Mouse (Mus musculus): Measurements from ENCODE around the gene Pcbp4. TPM values are rescaled to one million over a fixed set of nuclear protein-coding genes. Genes with fewer than 3 reads are reported as not detected.

Gene Pcbp4
- polyA plus RNA-seq, 1 experiment from 2014 or later = 166 TPM

- 79% methylated on average over 7 of the region's 7 CpGs for WGBS
- Histone ChIP-seq H3K4me1 (ENCODE audit: control insufficient read depth, insufficient read depth, low read length) (peaks cover 17% of the 10 kb centered on the region), H3K27ac (ENCODE audit: low read depth, low read length) (no peak overlapping the region), H3K4me3 (ENCODE audit: low read depth, low read length) (no peak overlapping the region), H3K9ac (replicated peaks; ENCODE audit: low read depth, low read length) (no peak overlapping the region), H3K4me2 (ENCODE audit: low read depth, low read length) (no peak overlapping the region), H3K27me3 (ENCODE audit: control insufficient read depth, insufficient read depth, low read length) (no peaks in the 10 kb centered on the region), H3K9me3 (ENCODE audit: control insufficient read depth, low read length) (no peaks in the 10 kb centered on the region), H3K36me3 (ENCODE audit: control insufficient read depth, insufficient read depth, low read length) (peaks cover 26% of the 10 kb centered on the region)
- no peak for ATAC-seq (ENCODE audit: low read depth)
Observed at GRCm38 (mm10) chr9:106433389-106433788, 19.7 kb upstream of the Pcbp4 start.

GRCm38 (mm10) chr9:106436566-106436965, 16.5 kb upstream of the Pcbp4 start:
- H3K27me3 ChIP-seq (ENCODE audit: control insufficient read depth, insufficient read depth, low read length) = no peaks in the 10 kb centered on the region
- 87% methylated on average over 9 of the region's 9 CpGs for WGBS
- H3K36me3 ChIP-seq (ENCODE audit: control insufficient read depth, insufficient read depth, low read length) = peaks cover 22% of the 10 kb centered on the region
- no peak overlapping the region for H3K27ac ChIP-seq (ENCODE audit: low read depth, low read length)
- H3K4me1 ChIP-seq (ENCODE audit: control insufficient read depth, insufficient read depth, low read length) = peaks cover 15% of the 10 kb centered on the region; the same call in 1 of the 2 replicates
- no peak overlapping the region for H3K9ac ChIP-seq (replicated peaks; ENCODE audit: low read depth, low read length)
- no peak for ATAC-seq (ENCODE audit: low read depth)
- H3K9me3 ChIP-seq (ENCODE audit: control insufficient read depth, low read length) = no peaks in the 10 kb centered on the region
- no peak overlapping the region for H3K4me3 ChIP-seq (ENCODE audit: low read depth, low read length)
- H3K4me2 ChIP-seq (ENCODE audit: low read depth, low read length) = no peak overlapping the region

GRCm38 (mm10) chr9:106442680-106443079, 10.4 kb upstream of the Pcbp4 start:
- no peaks in the 10 kb centered on the region for H3K27me3 ChIP-seq (ENCODE audit: control insufficient read depth, insufficient read depth, low read length)
- no peak for ATAC-seq (ENCODE audit: low read depth)
- H3K27ac ChIP-seq (ENCODE audit: low read depth, low read length) = no peak overlapping the region
- H3K4me2 ChIP-seq (ENCODE audit: low read depth, low read length) = no peak overlapping the region
- no peaks in the 10 kb centered on the region for H3K9me3 ChIP-seq (ENCODE audit: control insufficient read depth, low read length)
- H3K36me3 ChIP-seq (ENCODE audit: control insufficient read depth, insufficient read depth, low read length) = no peaks in the 10 kb centered on the region
- H3K4me3 ChIP-seq (ENCODE audit: low read depth, low read length) = no peak overlapping the region
- no peak overlapping the region for H3K9ac ChIP-seq (replicated peaks; ENCODE audit: low read depth, low read length)
- 84% methylated on average over 5 of the region's 5 CpGs for WGBS
- H3K4me1 ChIP-seq (ENCODE audit: control insufficient read depth, insufficient read depth, low read length) = peaks cover 10% of the 10 kb centered on the region; the same call in 1 of the 2 replicates

DNA sequence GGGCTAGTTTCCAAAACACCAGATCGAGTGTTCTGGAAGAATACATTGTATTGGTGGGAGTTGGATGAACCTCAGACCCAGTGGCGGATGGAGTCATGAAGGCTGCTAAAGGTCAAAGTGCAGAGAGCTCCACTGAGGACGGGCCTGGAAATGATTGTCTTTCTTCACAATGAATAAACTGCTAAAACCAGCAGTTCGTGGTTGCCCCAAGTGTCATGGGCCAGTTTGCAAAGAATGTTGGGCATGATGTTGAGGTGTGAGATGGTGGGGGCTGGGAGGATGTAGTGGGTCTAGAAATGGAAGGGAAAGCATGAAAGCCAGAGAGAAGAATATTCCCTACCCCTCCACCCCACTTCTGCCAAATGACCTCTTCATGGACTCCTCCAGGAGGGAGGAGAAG, 8.3 kb upstream of the Pcbp4 start:
- peaks cover 13% of the 10 kb centered on the region for H3K4me1 ChIP-seq (ENCODE audit: control insufficient read depth, insufficient read depth, low read length)
- H3K9me3 ChIP-seq (ENCODE audit: control insufficient read depth, low read length) = no peaks in the 10 kb centered on the region
- no peak overlapping the region for H3K4me2 ChIP-seq (ENCODE audit: low read depth, low read length)
- no peaks in the 10 kb centered on the region for H3K36me3 ChIP-seq (ENCODE audit: control insufficient read depth, insufficient read depth, low read length)
- H3K9ac ChIP-seq (replicated peaks; ENCODE audit: low read depth, low read length) = no peak overlapping the region
- WGBS = 79% methylated on average over 4 of the region's 4 CpGs
- H3K27me3 ChIP-seq (ENCODE audit: control insufficient read depth, insufficient read depth, low read length) = no peaks in the 10 kb centered on the region
- H3K27ac ChIP-seq (ENCODE audit: low read depth, low read length) = no peak overlapping the region
- no peak for ATAC-seq (ENCODE audit: low read depth)
- no peak overlapping the region for H3K4me3 ChIP-seq (ENCODE audit: low read depth, low read length)

DNA sequence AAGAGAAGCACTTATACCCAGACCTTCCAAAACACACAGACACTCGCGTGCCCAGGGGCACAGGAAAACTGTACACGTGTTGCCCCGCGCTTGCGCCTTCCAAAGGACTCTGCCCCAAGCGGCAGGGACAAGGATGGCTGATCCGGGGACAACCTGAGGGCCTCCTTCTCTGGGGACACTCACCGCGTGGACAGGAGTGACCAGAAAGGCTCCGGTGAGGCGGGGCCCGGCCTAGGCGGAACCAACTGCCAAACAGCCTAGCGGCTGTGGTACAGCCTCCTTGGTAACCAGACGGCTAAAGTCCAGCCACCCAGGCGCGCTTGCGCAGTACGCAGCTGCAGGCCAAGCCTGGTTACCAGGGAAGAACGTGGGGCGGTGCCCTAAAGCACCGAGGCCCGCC, 5.7 kb upstream of the Pcbp4 start, which contains the start of the genes Abhd14b and Abhd14a:
Gene Abhd14b (plus strand): TSS at position 112 of the 400 bp plus-strand sequence.
Gene Abhd14a (minus strand): TSS at position 331 of the 400 bp plus-strand sequence.
- no peaks in the 10 kb centered on the region for H3K36me3 ChIP-seq (ENCODE audit: control insufficient read depth, insufficient read depth, low read length)
- H3K4me3 ChIP-seq (ENCODE audit: low read depth, low read length) = peak within 1 kb of the TSS; percentile 53
- 0% methylated on average over 24 of the region's 24 CpGs for WGBS
- H3K27me3 ChIP-seq (ENCODE audit: control insufficient read depth, insufficient read depth, low read length) = no peaks in the 10 kb centered on the region
- peaks cover 18% of the 10 kb centered on the region for H3K4me1 ChIP-seq (ENCODE audit: control insufficient read depth, insufficient read depth, low read length)
- peak within 1 kb of the TSS; percentile 78 for H3K4me2 ChIP-seq (ENCODE audit: low read depth, low read length)
- peak within 1 kb of the TSS; percentile 70 for H3K27ac ChIP-seq (ENCODE audit: low read depth, low read length)
- H3K9me3 ChIP-seq (ENCODE audit: control insufficient read depth, low read length) = no peaks in the 10 kb centered on the region
- peak within 1 kb of the TSS; percentile 58 for H3K9ac ChIP-seq (replicated peaks; ENCODE audit: low read depth, low read length)
- peak; percentile 78 for ATAC-seq (ENCODE audit: low read depth)

DNA sequence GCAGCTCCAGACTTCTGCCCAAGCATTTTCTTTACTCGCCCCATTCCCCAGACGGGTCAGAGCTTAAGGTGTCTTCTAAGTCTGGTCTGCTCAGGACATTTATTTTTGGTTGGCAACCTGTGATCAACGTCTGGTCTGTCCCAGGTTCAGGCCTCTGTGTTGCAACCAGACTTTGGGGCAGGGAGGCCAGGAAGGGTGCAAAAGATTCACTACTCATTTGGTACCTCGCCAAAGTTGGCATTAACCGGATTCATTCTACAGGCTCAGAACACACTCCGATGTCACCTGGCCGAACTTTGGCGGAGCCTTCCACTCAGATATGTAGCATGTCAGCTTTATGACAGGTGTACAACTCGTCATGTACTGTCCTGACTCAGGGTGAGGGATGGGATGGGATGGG, 5.1 kb upstream of the Pcbp4 start:
- no peaks in the 10 kb centered on the region for H3K27me3 ChIP-seq (ENCODE audit: control insufficient read depth, insufficient read depth, low read length)
- H3K4me3 ChIP-seq (ENCODE audit: low read depth, low read length) = peak overlapping the region; percentile 53
- no peaks in the 10 kb centered on the region for H3K9me3 ChIP-seq (ENCODE audit: control insufficient read depth, low read length)
- 0 out of 2 replicates have a peak overlapping the region, but pooled peaks have one; percentile 3 for H3K9ac ChIP-seq (replicated peaks; ENCODE audit: low read depth, low read length)
- H3K36me3 ChIP-seq (ENCODE audit: control insufficient read depth, insufficient read depth, low read length) = no peaks in the 10 kb centered on the region
- peaks cover 24% of the 10 kb centered on the region for H3K4me1 ChIP-seq (ENCODE audit: control insufficient read depth, insufficient read depth, low read length)
- H3K4me2 ChIP-seq (ENCODE audit: low read depth, low read length) = peak overlapping the region; percentile 78
- ATAC-seq (ENCODE audit: low read depth) = peak; percentile 29; the same call in 1 of the 2 replicates
- 40% methylated on average over 9 of the region's 9 CpGs for WGBS
- H3K27ac ChIP-seq (ENCODE audit: low read depth, low read length) = peak overlapping the region; percentile 70

GRCm38 (mm10) chr9:106448498-106449031, 4.5 kb upstream of the Pcbp4 start:
- ATAC-seq (ENCODE audit: low read depth) = peak; percentile 69; the same call in 1 of the 2 replicates
- Histone ChIP-seq H3K4me2 (ENCODE audit: low read depth, low read length) (peak overlapping the region; percentile 78), H3K4me3 (ENCODE audit: low read depth, low read length) (peak overlapping the region; percentile 35), H3K4me1 (ENCODE audit: control insufficient read depth, insufficient read depth, low read length) (peaks cover 24% of the 10 kb centered on the region), H3K27ac (ENCODE audit: low read depth, low read length) (peak overlapping the region; percentile 66; the same call in 1 of the 2 replicates), H3K9ac (replicated peaks; ENCODE audit: low read depth, low read length) (peak overlapping the region; percentile 47), H3K36me3 (ENCODE audit: control insufficient read depth, insufficient read depth, low read length) (no peaks in the 10 kb centered on the region), H3K27me3 (ENCODE audit: control insufficient read depth, insufficient read depth, low read length) (no peaks in the 10 kb centered on the region), H3K9me3 (ENCODE audit: control insufficient read depth, low read length) (no peaks in the 10 kb centered on the region)
- WGBS = 2% methylated on average over 23 of the region's 23 CpGs

DNA sequence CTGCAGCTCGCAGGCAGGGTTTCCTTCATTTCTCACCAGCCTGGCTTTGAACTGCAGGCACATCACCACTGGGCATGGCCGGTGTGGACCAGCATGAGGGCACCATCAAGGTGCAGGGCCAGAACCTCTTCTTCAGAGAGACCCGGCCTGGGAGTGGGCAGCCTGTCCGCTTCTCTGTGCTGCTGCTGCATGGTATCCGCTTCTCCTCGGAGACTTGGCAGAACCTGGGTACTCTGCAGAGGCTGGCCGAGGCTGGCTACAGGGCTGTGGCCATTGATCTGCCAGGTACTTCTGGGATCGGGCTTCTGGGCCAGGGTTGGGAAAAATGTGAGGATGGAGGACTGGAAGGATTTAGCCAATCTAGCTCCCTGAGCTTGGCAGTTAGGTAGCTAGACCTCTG, 3.1 kb upstream of the Pcbp4 start:
- H3K27ac ChIP-seq (ENCODE audit: low read depth, low read length) = no peak overlapping the region
- H3K4me3 ChIP-seq (ENCODE audit: low read depth, low read length) = no peak overlapping the region
- H3K36me3 ChIP-seq (ENCODE audit: control insufficient read depth, insufficient read depth, low read length) = no peaks in the 10 kb centered on the region
- H3K4me2 ChIP-seq (ENCODE audit: low read depth, low read length) = no peak overlapping the region
- no peak for ATAC-seq (ENCODE audit: low read depth)
- H3K9me3 ChIP-seq (ENCODE audit: control insufficient read depth, low read length) = no peaks in the 10 kb centered on the region
- H3K27me3 ChIP-seq (ENCODE audit: control insufficient read depth, insufficient read depth, low read length) = no peaks in the 10 kb centered on the region
- 93% methylated on average over 8 of the region's 8 CpGs for WGBS
- H3K9ac ChIP-seq (replicated peaks; ENCODE audit: low read depth, low read length) = no peak overlapping the region
- peaks cover 24% of the 10 kb centered on the region for H3K4me1 ChIP-seq (ENCODE audit: control insufficient read depth, insufficient read depth, low read length)

GRCm38 (mm10) chr9:106450661-106451060, 2.4 kb upstream of the Pcbp4 start:
- H3K4me3 ChIP-seq (ENCODE audit: low read depth, low read length) = no peak overlapping the region
- peaks cover 30% of the 10 kb centered on the region for H3K4me1 ChIP-seq (ENCODE audit: control insufficient read depth, insufficient read depth, low read length)
- no peak overlapping the region; the same call in 1 of the 2 replicates for H3K4me2 ChIP-seq (ENCODE audit: low read depth, low read length)

More at GRCm38 (mm10) chr9:106450661-106451060, 2.4 kb upstream of the Pcbp4 start:
- Histone ChIP-seq H3K36me3 (ENCODE audit: control insufficient read depth, insufficient read depth, low read length) (no peaks in the 10 kb centered on the region), H3K27me3 (ENCODE audit: control insufficient read depth, insufficient read depth, low read length) (no peaks in the 10 kb centered on the region), H3K27ac (ENCODE audit: low read depth, low read length) (no peak overlapping the region), H3K9ac (replicated peaks; ENCODE audit: low read depth, low read length) (no peak overlapping the region), H3K9me3 (ENCODE audit: control insufficient read depth, low read length) (no peaks in the 10 kb centered on the region)
- no peak for ATAC-seq (ENCODE audit: low read depth)
- WGBS = 19% methylated on average over 9 of the region's 9 CpGs
